Mouse (Mus musculus) ES-E14 (cell line): Measurements from ENCODE around the gene Cnp. TPM values are rescaled to one million over a fixed set of nuclear protein-coding genes. Genes with fewer than 3 reads are reported as not detected.

Experiments used
- DNase-seq: peaks from one replicate; pipeline ENCODE4 v3.0.0-alpha.2; 2013; ENCODE audit warnings: low read depth, low spot score
- H3K27ac ChIP-seq: 2 replicates; pipeline ENCODE4 v1.5.1; 2012; ENCODE audit warnings: low read depth, mild to moderate bottlenecking, low read length, moderate library complexity, mixed read lengths; ENCODE audit not compliant: poor library complexity, insufficient read depth, severe bottlenecking
- H3K36me3 ChIP-seq: 2 replicates; pipeline ENCODE4 v1.6.1; 2012; ENCODE audit warnings: mild to moderate bottlenecking, low read length, moderate library complexity, mixed read lengths; ENCODE audit not compliant: control insufficient read depth, poor library complexity, insufficient read depth, severe bottlenecking
- H3K4me1 ChIP-seq, 2 experiments: fragments of 150-350 bp in 1 of 2; sonication (generic) in 1 of 2; 2 replicates each; pipeline ENCODE4 v1.6.1; 2012; ENCODE audit warnings: low read length in 2 of 2, mild to moderate bottlenecking in 1 of 2, mixed read lengths in 1 of 2; ENCODE audit not compliant: control insufficient read depth in 2 of 2, insufficient read depth in 2 of 2, poor library complexity in 1 of 2
- H3K4me3 ChIP-seq, 2 experiments: fragments of 150-350 bp in 1 of 2; sonication (generic) in 1 of 2; 2 replicates each; pipeline ENCODE4 v1.5.1; 2012; ENCODE audit warnings: low read length in 2 of 2, low read depth in 1 of 2, mild to moderate bottlenecking in 1 of 2, mixed read lengths in 1 of 2; ENCODE audit not compliant: insufficient read depth in 1 of 2, poor library complexity in 1 of 2, severe bottlenecking in 1 of 2
- H3K9ac ChIP-seq: 2 replicates; pipeline ENCODE4 v1.6.1; 2012; ENCODE audit warnings: low read depth, mild to moderate bottlenecking, low read length, mixed read lengths; ENCODE audit not compliant: poor library complexity, insufficient read depth, severe bottlenecking
- H3K9me3 ChIP-seq: fragments of 150-350 bp; sonication (generic); 2 replicates; pipeline ENCODE4 v1.6.1; 2012; ENCODE audit warnings: low read depth, mild to moderate bottlenecking, low read length; ENCODE audit not compliant: control insufficient read depth, insufficient read depth
- CHD2 ChIP-seq: IDR thresholded peaks from 2 replicates; pipeline ENCODE4 v1.6.1; 2014; ENCODE audit warnings: mild to moderate bottlenecking, low read depth, low read length, inconsistent platforms
- HCFC1 ChIP-seq: IDR thresholded peaks from 2 replicates; pipeline ENCODE4 v1.6.1; 2012; ENCODE audit warnings: low read length, inconsistent platforms, borderline replicate concordance; ENCODE audit not compliant: insufficient read depth
- MAFK ChIP-seq: IDR thresholded peaks from 2 replicates; pipeline ENCODE4 v1.6.1; 2014; ENCODE audit warnings: mild to moderate bottlenecking, low read depth, low read length, inconsistent platforms; ENCODE audit not compliant: insufficient read depth
- ZC3H11A ChIP-seq: IDR thresholded peaks from 2 replicates; pipeline ENCODE4 v1.6.1; 2012; ENCODE audit warnings: low read depth, mild to moderate bottlenecking, inconsistent platforms, low read length, borderline replicate concordance
- ZNF384 ChIP-seq: IDR thresholded peaks from 2 replicates; pipeline ENCODE4 v1.6.1; 2012; ENCODE audit warnings: low read depth, low read length, inconsistent platforms
- in situ Hi-C, 2 experiments: fragments of 600-800 bp; cut with MboI; formaldehyde crosslinking; loops; one replicate each; pipeline ENCODE4 v1.15.1; 2025; ENCODE audit warnings: low sequenced_read_pairs in 2 of 2, inconsistent platforms in 1 of 2; ENCODE audit not compliant: unreplicated experiment in 2 of 2
- total RNA-seq: library from RNA; depleted of rRNA; stranded (reverse); fragments of 300-350 nt; gene quantifications from 2 replicates; pipeline ENCODE4 v1.2.3, GENCODE M21; 2012

Cnp gene
- total RNA-seq, 1 experiment: 11.9 TPM

DNA sequence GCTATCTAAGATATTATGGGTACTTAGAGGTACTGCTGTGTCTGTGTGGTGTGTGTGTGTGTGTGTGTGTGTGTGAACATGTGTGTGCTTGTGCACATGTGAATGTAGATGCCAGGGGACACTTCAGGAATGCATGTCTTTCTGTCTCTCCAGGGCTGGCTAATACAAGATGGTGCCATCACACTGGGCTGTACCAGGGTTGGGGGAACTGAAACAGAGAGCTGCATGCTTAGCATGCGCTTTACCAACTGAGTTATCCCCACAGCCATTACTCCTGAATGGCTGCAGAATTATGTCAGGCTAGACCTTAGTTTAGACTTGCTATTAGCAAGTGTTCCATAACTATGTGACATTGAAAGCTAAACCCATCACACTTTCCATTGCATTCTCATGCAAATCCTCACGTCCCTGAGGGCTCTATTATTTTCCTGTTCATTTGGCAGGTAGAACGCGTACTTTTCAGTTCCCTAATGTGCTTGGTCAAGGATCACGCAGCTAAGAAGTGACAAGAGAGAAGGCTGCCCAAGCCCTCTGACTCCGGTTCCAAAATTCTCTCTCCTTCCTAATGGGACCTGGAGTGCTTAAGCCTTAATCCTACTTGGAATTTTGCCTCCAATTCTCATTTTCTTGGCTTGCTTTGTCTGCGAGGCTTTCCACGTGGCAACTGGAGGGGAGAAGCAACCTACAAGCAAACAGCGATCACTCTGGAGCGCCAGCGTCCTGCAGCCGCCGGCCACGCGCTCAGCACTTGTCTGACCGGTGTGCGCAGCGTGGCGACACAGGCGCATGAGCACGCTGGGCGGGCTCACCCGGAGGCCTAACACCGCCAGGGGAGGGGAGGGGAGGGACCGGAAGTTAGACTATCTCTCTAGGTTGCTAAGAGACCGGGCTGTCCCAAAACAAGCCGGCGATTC is 29.6 kb upstream of the Cnp start, which contains the start of gene Ttc25:
Gene Ttc25, plus strand, starts transcription at position 776 of the 914 bp plus-strand sequence.
- H3K9me3 ChIP-seq: no peaks in the 10 kb centered on the region
- H3K27ac ChIP-seq: peak within 1 kb of the TSS; percentile 46; the same call in 1 of the 2 replicates
- in situ Hi-C loops: no loop called here
- peak; percentile 86 for DNase-seq
- peak within 1 kb of the TSS; percentile 56 to 60 for H3K4me3 ChIP-seq
- no peaks in the 10 kb centered on the region for H3K36me3 ChIP-seq
- no peak for TF ChIP-seq MAFK
- TF ChIP-seq HCFC1: 0 out of 2 replicates have a peak, but pooled peaks have one; percentile 52
- H3K4me1 ChIP-seq: peaks cover 5 to 14% of the 10 kb centered on the region in 2 experiments; a peak in 3 of 4 replicates
- H3K9ac ChIP-seq: peak within 1 kb of the TSS; percentile 78

DNA sequence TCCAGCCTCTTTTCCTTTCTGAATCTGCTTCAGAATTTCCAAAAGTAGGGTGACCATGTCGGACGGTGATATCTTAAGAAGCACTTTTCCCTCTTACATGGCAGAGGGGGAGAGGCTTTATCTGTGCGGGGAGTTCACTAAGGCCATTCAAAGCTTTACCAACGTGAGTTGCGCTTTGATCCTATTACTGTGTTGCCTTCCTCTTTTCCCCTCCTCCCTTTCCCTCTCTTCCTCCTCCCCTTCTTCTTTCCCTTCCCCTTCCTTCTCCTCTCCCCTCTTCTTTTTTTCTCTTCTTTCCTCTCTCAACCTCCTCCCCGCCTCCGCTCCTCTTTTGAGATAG is 29.0 kb upstream of the Cnp start:
- peak overlapping the region; percentile 49 for H3K9ac ChIP-seq
- no peak for DNase-seq
- in situ Hi-C loops: no loop called here
- H3K27ac ChIP-seq: no peak overlapping the region
- H3K9me3 ChIP-seq: no peaks in the 10 kb centered on the region
- H3K4me3 ChIP-seq: peak overlapping the region; percentile 33 to 57
- H3K4me1 ChIP-seq: peaks cover 6 to 21% of the 10 kb centered on the region in 2 experiments
- H3K36me3 ChIP-seq: no peaks in the 10 kb centered on the region
- TF ChIP-seq CHD2 (no peak), ZNF384 (no peak), ZC3H11A (no peak), HCFC1 (no peak), MAFK (no peak)

GRCm38 (mm10) chr11:100546955-100547354 is 27.7 kb upstream of the Cnp start:
- no peaks in the 10 kb centered on the region for H3K36me3 ChIP-seq
- no peaks in the 10 kb centered on the region for H3K9me3 ChIP-seq
- no peak overlapping the region for H3K4me3 ChIP-seq
- no peak for DNase-seq
- H3K4me1 ChIP-seq: peaks cover 9 to 29% of the 10 kb centered on the region in 2 experiments
- no peak overlapping the region for H3K27ac ChIP-seq
- TF ChIP-seq MAFK: no peak
- H3K9ac ChIP-seq: no peak overlapping the region
- in situ Hi-C loops: no loop called here

- H3K4me1 ChIP-seq: peaks cover 9 to 34% of the 10 kb centered on the region in 2 experiments
- H3K36me3 ChIP-seq: no peaks in the 10 kb centered on the region
- in situ Hi-C loops: no loop called here
- H3K9ac ChIP-seq: no peak overlapping the region
- TF ChIP-seq ZC3H11A: no peak
- TF ChIP-seq ZNF384: no peak
- no peak for TF ChIP-seq CHD2
- TF ChIP-seq MAFK: no peak
- TF ChIP-seq HCFC1: no peak
- H3K9me3 ChIP-seq: no peaks in the 10 kb centered on the region
- no peak overlapping the region for H3K4me3 ChIP-seq
- H3K27ac ChIP-seq: no peak overlapping the region
- DNase-seq: no peak
Observed at GRCm38 (mm10) chr11:100548141-100548540, 26.6 kb upstream of the Cnp start.
